Mouse (Mus musculus): ENCODE data around the gene Olfr1053. TPM values are rescaled to one million over a fixed set of nuclear protein-coding genes. Genes with fewer than 3 reads are reported as not detected.

Gene Olfr1053
- polyA plus RNA-seq (2014; fragmentation: Illumina TruSeq; extraction: RNeasy Lipid Tissue Mini Kit (QIAGEN cat#74804); ENCODE audit: low replicate concordance), result not detected

DNA sequence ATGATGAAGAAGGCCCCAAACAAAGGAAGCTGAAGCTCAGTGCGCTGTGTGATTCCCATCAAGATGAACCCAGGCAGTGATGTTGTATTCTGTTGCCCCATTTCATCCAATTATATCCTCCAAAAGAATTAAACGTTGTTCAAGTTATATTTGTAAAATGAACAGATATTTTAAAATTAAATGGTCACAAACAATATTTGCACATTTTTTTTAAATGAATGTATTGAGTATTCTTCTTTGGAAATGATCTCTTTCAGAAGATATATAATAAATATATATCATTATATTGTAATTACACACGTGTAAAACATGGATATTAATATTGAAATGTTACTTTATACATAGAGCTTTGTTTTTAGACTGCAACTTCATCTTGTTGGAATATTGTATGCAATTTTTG is at the start of gene Olfr1053:
TSS of gene Olfr1053 (minus strand) at position 101 of the 400 bp plus-strand sequence.

DNA sequence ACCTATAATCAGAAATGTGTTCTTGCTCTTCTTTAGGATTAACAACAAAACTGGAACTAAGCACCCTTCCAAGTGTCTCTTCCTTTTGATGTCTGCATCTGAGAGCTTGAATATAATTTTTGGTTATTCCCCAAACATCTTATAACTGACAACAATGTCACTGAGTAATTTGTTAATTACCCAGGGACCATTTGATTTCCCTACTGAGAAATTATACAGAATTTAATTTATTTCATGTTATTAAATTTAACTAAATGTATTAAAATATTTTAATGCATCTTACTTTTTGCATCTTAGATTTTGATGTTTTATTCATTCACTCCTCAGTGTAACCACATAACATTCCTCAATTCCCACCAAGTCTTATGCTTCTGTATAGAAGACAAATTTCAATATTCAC is 47.3 kb upstream of the Olfr1053 start, which contains the start of gene Olfr1056:
TSS of gene Olfr1056 (minus strand) at position 101 of the 400 bp plus-strand sequence.

DNA sequence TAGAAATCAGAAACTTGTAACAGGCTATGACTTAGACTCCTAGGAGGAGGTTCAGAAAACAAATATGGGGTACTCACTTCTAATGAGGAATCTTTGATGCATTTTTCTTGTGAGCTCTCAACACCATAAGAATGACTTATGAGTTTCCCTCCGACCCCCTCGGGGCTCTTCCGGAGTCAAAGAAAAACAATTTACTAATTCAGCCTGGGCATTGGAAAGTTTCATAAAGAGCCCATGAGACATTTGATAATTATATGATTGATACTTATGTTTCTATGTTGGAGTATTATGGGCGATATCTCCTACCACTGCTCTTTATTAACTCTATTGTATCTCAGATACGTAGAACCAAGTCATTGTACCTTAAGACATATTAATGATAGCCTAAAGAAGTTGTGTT is 35.1 kb upstream of the Olfr1053 start, which contains the start of gene Olfr1055:
TSS of gene Olfr1055 (minus strand) at position 101 of the 400 bp plus-strand sequence.

DNA sequence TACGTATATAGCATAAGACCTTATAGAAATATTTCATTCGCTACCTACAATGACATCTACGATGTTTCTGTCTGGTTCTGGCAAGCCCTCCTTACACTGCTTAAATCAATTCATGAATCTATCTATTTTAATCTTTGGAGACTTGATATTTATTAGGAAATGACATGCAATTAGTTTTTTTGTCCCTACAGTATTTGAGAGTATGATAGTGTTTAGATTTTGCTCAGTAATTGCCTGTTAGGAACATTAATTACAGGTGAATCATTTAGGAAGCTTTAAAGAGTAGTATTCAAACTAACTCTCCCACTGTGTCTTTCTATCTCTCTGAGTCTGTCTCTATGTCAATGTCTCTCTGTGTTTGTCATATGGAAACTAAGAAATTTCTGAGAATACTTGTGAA is 20.2 kb upstream of the Olfr1053 start, which contains the start of gene Olfr1054:
TSS of gene Olfr1054 (minus strand) at position 101 of the 400 bp plus-strand sequence.

DNA sequence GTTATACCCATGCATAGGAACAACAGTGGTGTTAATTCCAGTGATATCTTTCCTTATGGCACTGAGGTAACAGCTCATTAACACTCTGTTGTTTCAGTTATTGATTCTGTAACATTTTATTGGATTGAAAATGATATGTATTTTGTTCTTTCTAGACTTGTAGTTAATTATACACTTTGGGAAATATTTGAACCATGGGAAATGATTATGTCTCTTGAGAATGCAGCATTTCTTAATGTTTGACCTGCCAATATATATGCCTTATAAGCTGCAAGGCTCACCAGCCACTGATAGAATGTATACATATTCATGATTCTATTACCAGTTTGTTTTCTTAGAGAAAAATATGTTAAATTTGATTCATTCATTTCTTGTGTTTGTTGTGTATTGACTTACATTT is 22.9 kb downstream of the Olfr1053 start, which contains the start of gene Olfr1052:
TSS of gene Olfr1052 (plus strand) at position 301 of the 400 bp plus-strand sequence.

DNA sequence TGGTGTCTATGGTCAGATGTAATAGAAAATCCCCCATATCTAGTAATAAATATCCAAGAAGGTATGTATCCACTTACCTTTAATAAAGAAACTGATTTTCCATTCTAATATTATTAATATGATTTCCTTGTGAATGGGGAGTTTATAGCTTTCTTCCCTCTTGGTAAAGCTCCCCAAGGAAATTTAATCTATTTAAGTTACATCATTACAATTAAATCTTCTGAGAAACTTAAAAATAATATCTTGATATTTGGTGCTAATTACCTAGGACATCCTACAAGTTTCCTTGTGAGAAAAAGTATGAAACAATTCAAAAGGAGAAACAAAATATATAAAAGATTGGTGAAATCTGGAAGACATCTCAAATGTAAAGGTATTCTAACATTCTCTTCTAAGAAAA is 36.1 kb downstream of the Olfr1053 start, which contains the start of gene Olfr1051:
TSS of gene Olfr1051 (minus strand) at position 101 of the 400 bp plus-strand sequence.

Other genes with a start within 250 kb of the Olfr1053 start
- gene Olfr1036, start 241.3 kb downstream of the Olfr1053 start, polyA plus RNA-seq (2014; fragmentation: Illumina TruSeq; extraction: RNeasy Lipid Tissue Mini Kit (QIAGEN cat#74804); ENCODE audit: low replicate concordance), result not detected
- gene Olfr1037, start 227.9 kb downstream of the Olfr1053 start, polyA plus RNA-seq (2014; fragmentation: Illumina TruSeq; extraction: RNeasy Lipid Tissue Mini Kit (QIAGEN cat#74804); ENCODE audit: low replicate concordance), result not detected
- not detected for gene Olfr1039, start 179.4 kb downstream of the Olfr1053 start, polyA plus RNA-seq (2014; fragmentation: Illumina TruSeq; extraction: RNeasy Lipid Tissue Mini Kit (QIAGEN cat#74804); ENCODE audit: low replicate concordance)
- not detected for gene Olfr1040, start 168.6 kb downstream of the Olfr1053 start, polyA plus RNA-seq (2014; fragmentation: Illumina TruSeq; extraction: RNeasy Lipid Tissue Mini Kit (QIAGEN cat#74804); ENCODE audit: low replicate concordance)
- not detected for gene Olfr1042, start 153.4 kb downstream of the Olfr1053 start, polyA plus RNA-seq (2014; fragmentation: Illumina TruSeq; extraction: RNeasy Lipid Tissue Mini Kit (QIAGEN cat#74804); ENCODE audit: low replicate concordance)
- gene Olfr1043, start 147.8 kb downstream of the Olfr1053 start, polyA plus RNA-seq (2014; fragmentation: Illumina TruSeq; extraction: RNeasy Lipid Tissue Mini Kit (QIAGEN cat#74804); ENCODE audit: low replicate concordance), result not detected
- not detected for gene Olfr1044, start 137.5 kb downstream of the Olfr1053 start, polyA plus RNA-seq (2014; fragmentation: Illumina TruSeq; extraction: RNeasy Lipid Tissue Mini Kit (QIAGEN cat#74804); ENCODE audit: low replicate concordance)
- gene Olfr52, start 129.6 kb downstream of the Olfr1053 start, polyA plus RNA-seq (2014; fragmentation: Illumina TruSeq; extraction: RNeasy Lipid Tissue Mini Kit (QIAGEN cat#74804); ENCODE audit: low replicate concordance), result not detected
- not detected for gene Olfr1045, start 112.3 kb downstream of the Olfr1053 start, polyA plus RNA-seq (2014; fragmentation: Illumina TruSeq; extraction: RNeasy Lipid Tissue Mini Kit (QIAGEN cat#74804); ENCODE audit: low replicate concordance)
- gene Olfr1046, start 96.0 kb downstream of the Olfr1053 start, polyA plus RNA-seq (2014; fragmentation: Illumina TruSeq; extraction: RNeasy Lipid Tissue Mini Kit (QIAGEN cat#74804); ENCODE audit: low replicate concordance), result not detected
- gene Olfr1047, start 83.9 kb downstream of the Olfr1053 start, polyA plus RNA-seq (2014; fragmentation: Illumina TruSeq; extraction: RNeasy Lipid Tissue Mini Kit (QIAGEN cat#74804); ENCODE audit: low replicate concordance), result not detected
- not detected for gene Olfr1048, start 75.0 kb downstream of the Olfr1053 start, polyA plus RNA-seq (2014; fragmentation: Illumina TruSeq; extraction: RNeasy Lipid Tissue Mini Kit (QIAGEN cat#74804); ENCODE audit: low replicate concordance)
- not detected for gene Olfr1049, start 57.0 kb downstream of the Olfr1053 start, polyA plus RNA-seq (2014; fragmentation: Illumina TruSeq; extraction: RNeasy Lipid Tissue Mini Kit (QIAGEN cat#74804); ENCODE audit: low replicate concordance)
- gene Olfr1051, start 36.2 kb downstream of the Olfr1053 start, polyA plus RNA-seq (2014; fragmentation: Illumina TruSeq; extraction: RNeasy Lipid Tissue Mini Kit (QIAGEN cat#74804); ENCODE audit: low replicate concordance), result not detected
- not detected for gene Olfr1052, start 22.8 kb downstream of the Olfr1053 start, polyA plus RNA-seq (2014; fragmentation: Illumina TruSeq; extraction: RNeasy Lipid Tissue Mini Kit (QIAGEN cat#74804); ENCODE audit: low replicate concordance)
- gene Olfr1054, start 20.1 kb upstream of the Olfr1053 start, polyA plus RNA-seq (2014; fragmentation: Illumina TruSeq; extraction: RNeasy Lipid Tissue Mini Kit (QIAGEN cat#74804); ENCODE audit: low replicate concordance), result not detected
- gene Olfr1055, start 35.0 kb upstream of the Olfr1053 start, polyA plus RNA-seq (2014; fragmentation: Illumina TruSeq; extraction: RNeasy Lipid Tissue Mini Kit (QIAGEN cat#74804); ENCODE audit: low replicate concordance), result not detected
- gene Olfr1056, start 47.2 kb upstream of the Olfr1053 start, polyA plus RNA-seq (2014; fragmentation: Illumina TruSeq; extraction: RNeasy Lipid Tissue Mini Kit (QIAGEN cat#74804); ENCODE audit: low replicate concordance), result not detected
- gene Olfr1057, start 63.1 kb upstream of the Olfr1053 start, polyA plus RNA-seq (2014; fragmentation: Illumina TruSeq; extraction: RNeasy Lipid Tissue Mini Kit (QIAGEN cat#74804); ENCODE audit: low replicate concordance), result not detected
- not detected for gene Olfr1058, start 73.3 kb upstream of the Olfr1053 start, polyA plus RNA-seq (2014; fragmentation: Illumina TruSeq; extraction: RNeasy Lipid Tissue Mini Kit (QIAGEN cat#74804); ENCODE audit: low replicate concordance)
- not detected for gene Olfr1061, start 98.8 kb upstream of the Olfr1053 start, polyA plus RNA-seq (2014; fragmentation: Illumina TruSeq; extraction: RNeasy Lipid Tissue Mini Kit (QIAGEN cat#74804); ENCODE audit: low replicate concordance)
- gene Olfr1062, start 111.5 kb upstream of the Olfr1053 start, polyA plus RNA-seq (2014; fragmentation: Illumina TruSeq; extraction: RNeasy Lipid Tissue Mini Kit (QIAGEN cat#74804); ENCODE audit: low replicate concordance), result not detected
- gene Olfr1065, start 135.3 kb upstream of the Olfr1053 start, polyA plus RNA-seq (2014; fragmentation: Illumina TruSeq; extraction: RNeasy Lipid Tissue Mini Kit (QIAGEN cat#74804); ENCODE audit: low replicate concordance), result not detected
- not detected for gene Olfr1066, start 141.0 kb upstream of the Olfr1053 start, polyA plus RNA-seq (2014; fragmentation: Illumina TruSeq; extraction: RNeasy Lipid Tissue Mini Kit (QIAGEN cat#74804); ENCODE audit: low replicate concordance)
- not detected for gene Olfr228, start 172.1 kb upstream of the Olfr1053 start, polyA plus RNA-seq (2014; fragmentation: Illumina TruSeq; extraction: RNeasy Lipid Tissue Mini Kit (QIAGEN cat#74804); ENCODE audit: low replicate concordance)
- gene Olfr1076, start 193.2 kb upstream of the Olfr1053 start, polyA plus RNA-seq (2014; fragmentation: Illumina TruSeq; extraction: RNeasy Lipid Tissue Mini Kit (QIAGEN cat#74804); ENCODE audit: low replicate concordance), result not detected
- gene Olfr1079, start 227.2 kb upstream of the Olfr1053 start, polyA plus RNA-seq (2014; fragmentation: Illumina TruSeq; extraction: RNeasy Lipid Tissue Mini Kit (QIAGEN cat#74804); ENCODE audit: low replicate concordance), result not detected
- not detected for gene Olfr1080, start 243.0 kb upstream of the Olfr1053 start, polyA plus RNA-seq (2014; fragmentation: Illumina TruSeq; extraction: RNeasy Lipid Tissue Mini Kit (QIAGEN cat#74804); ENCODE audit: low replicate concordance)